Mouse (Mus musculus) E14TG2a.4 (cell line): ENCODE measurements around the gene Tmprss4.

Experiments
- CTCF ChIP-seq: conservative IDR thresholded peaks from 2 replicates; pipeline ENCODE4 v1.5.1; 2014; ENCODE audit warnings: low read length
- NANOG ChIP-seq: IDR thresholded peaks from 2 replicates; pipeline ENCODE4 v1.6.1; 2014; ENCODE audit warnings: borderline replicate concordance, low read length, mixed read lengths
- POU5F1 ChIP-seq: IDR thresholded peaks from 2 replicates; pipeline ENCODE4 v1.6.1; 2014; ENCODE audit warnings: low read length, borderline replicate concordance

GRCm38 (mm10) chr9:45139082-45139481 lies 64.8 kb downstream of the Tmprss4 start:
- TF ChIP-seq CTCF = no peak
- no peak for TF ChIP-seq POU5F1
- TF ChIP-seq NANOG = no peak
